Mouse (Mus musculus): Measurements from ENCODE around the gene 4930503B20Rik. TPM values are rescaled to one million over a fixed set of nuclear protein-coding genes. Genes with fewer than 3 reads are reported as not detected.

4930503B20Rik gene
- total RNA-seq, 2 experiments from 2014 or later = not detected

DNA sequence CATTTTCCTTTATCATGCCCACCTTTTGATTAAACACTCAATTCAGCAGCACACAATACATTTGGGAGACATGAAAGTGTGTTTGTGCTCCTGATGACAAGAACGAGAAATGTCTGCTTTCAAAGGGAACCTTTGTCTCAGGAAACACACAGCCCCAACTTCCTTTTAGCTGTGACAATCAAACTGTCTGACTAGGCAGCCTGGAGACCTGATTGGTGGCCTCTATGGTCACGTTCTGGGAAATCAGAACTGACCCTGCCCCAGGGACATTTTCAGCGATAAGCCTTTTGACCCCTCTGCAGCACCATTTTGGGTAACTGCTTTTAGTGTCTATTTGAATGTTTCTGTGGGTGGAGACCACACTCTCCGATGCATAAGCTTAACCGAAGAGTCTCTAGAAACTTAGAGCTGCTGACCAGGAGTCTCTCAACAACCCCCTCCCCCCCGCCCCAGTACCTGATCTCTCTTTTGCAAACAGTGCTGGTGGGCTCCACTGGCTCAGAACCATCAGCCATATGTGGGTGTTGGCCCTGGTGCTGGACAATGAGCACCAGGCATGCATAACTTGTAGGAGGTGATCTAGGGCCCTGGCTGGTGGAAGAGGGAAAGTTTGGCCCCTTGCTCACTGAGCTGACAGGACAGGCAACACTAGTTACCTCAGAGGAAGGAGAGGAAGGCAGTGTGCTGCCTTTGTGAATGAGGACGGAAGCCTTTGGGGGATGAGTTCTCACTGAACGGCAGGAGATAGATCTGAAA, 22.7 kb downstream of the 4930503B20Rik start:
- no peak for DNase-seq (ENCODE audit: low spot score in 2 of 2)
- no peak for TF ChIP-seq CTCF (conservative IDR thresholded peaks at IDR 0.05)
- Histone ChIP-seq H3K27ac (no peak overlapping the region), H3K4me3 (no peak overlapping the region)

- Histone ChIP-seq H3K4me3 (no peak overlapping the region), H3K27ac (no peak overlapping the region)
- no peak for TF ChIP-seq CTCF (conservative IDR thresholded peaks at IDR 0.05)
- peak in 1 of 2 experiments; percentile 19 for DNase-seq (ENCODE audit: low spot score in 2 of 2)
Measured at GRCm38 (mm10) chr3:146625766-146626165, 25.4 kb downstream of the 4930503B20Rik start.

GRCm38 (mm10) chr3:146621966-146622365, 29.2 kb downstream of the 4930503B20Rik start:
- TF ChIP-seq CTCF (conservative IDR thresholded peaks at IDR 0.05) = no peak
- DNase-seq (ENCODE audit: low spot score in 2 of 2) = no peak
- H3K27ac ChIP-seq = no peak overlapping the region
- no peak overlapping the region for H3K4me3 ChIP-seq

DNA sequence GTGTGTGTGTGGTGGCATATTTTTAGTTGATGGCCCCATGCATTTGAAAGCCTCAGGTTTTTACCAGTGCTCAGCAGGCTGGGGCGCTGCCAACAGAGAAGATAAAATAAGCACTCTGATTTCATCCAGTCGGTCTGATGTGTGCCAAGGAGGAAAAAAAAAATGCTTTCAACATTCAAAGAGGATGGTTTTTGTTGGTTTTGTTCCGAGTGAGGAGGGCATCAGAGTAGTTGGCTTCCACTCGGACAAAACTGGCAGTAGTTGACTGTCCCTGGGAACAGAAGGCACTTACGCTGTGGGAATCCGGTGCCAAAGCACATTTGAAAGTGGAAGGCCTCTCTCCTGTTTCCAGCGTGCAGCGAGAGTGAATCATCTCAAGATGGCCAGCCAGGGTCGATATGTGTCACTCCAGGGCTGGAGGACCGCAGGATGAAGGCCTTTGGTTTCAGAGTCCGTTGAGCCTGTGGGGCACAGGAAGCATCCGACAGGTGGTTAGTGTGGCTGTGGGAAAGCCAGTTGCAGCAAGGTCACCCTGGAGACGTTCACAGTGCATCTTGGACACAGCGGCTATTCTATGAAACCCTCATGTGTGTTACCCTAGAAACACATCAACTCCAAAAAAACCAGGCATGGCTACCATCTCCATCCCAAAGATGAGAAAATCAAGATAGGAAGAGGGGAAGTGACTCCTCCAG, 30.4 kb downstream of the 4930503B20Rik start:
- peak; percentile 62 to 80 for DNase-seq (ENCODE audit: low spot score in 2 of 2)
- H3K27ac ChIP-seq = peak overlapping the region; percentile 82
- TF ChIP-seq CTCF (conservative IDR thresholded peaks at IDR 0.05) = no peak
- no peak overlapping the region; the same call in 1 of the 2 replicates for H3K4me3 ChIP-seq

DNA sequence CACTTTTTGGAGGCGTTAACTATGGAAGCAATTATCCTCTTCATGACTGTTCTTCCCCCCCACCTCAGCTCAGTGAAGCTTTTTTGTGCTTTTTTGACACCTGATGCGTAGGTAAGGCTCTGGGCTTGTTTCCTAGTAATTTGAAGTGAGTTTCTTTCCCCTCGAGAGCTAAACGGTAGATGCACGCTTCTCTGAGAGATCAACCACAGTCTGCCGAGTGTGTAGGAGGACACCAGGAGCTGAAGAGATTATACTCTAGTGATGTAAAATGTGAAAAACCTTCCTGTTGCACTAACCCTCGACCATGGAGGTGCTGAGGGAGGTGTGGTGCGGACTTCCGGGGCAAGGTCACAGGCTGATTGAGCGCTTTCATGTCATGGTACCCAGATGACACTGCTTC, 31.0 kb downstream of the 4930503B20Rik start:
- no peak overlapping the region; the same call in 1 of the 2 replicates for H3K4me3 ChIP-seq
- DNase-seq (ENCODE audit: low spot score in 2 of 2) = peak; percentile 23 to 41
- peak overlapping the region; percentile 82 for H3K27ac ChIP-seq
- no peak for TF ChIP-seq CTCF (conservative IDR thresholded peaks at IDR 0.05)

DNA sequence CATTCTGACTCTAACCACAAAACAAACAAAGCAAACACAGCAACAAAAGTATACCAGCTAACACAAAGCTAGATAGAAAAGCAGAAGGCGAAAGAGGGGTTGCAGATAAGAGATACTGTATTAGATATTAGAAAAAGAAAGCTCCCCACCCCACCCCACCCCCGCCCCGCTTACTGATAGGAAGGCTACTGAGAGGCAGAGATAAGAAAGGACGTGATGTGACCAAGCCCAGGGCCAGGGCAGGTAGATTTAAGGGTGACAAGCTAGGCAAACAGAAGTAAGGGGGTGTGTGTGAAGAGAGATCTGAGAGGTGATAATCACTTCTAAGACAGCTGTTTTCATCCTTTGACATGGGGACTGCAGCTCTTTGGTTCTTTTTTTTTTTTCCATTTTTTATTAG, 32.8 kb downstream of the 4930503B20Rik start:
- Histone ChIP-seq H3K4me3 (no peak overlapping the region), H3K27ac (no peak overlapping the region)
- DNase-seq (ENCODE audit: low spot score in 2 of 2) = no peak
- no peak for TF ChIP-seq CTCF (conservative IDR thresholded peaks at IDR 0.05)

DNA sequence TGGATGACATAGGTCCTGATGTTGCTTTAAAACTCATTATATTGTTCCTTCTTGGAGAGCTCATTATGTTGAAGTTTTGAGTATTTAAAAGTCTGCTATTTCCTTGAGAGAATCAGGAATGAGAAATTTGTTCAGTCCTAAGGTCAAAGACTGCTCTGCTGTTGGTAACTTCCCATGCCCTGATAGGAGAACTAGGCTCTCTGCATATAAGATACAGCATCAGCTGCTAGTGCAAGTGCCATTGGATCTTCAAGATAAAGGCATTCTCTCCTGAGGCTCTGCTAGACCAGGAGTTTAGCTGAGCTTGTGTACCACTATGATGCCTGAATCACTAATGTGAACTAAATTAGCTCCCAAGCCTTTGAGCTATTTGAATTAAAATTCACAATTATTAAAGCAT, 33.2 kb downstream of the 4930503B20Rik start:
- DNase-seq (ENCODE audit: low spot score in 2 of 2) = no peak
- TF ChIP-seq CTCF (conservative IDR thresholded peaks at IDR 0.05) = no peak
- Histone ChIP-seq H3K27ac (no peak overlapping the region), H3K4me3 (no peak overlapping the region)

DNA sequence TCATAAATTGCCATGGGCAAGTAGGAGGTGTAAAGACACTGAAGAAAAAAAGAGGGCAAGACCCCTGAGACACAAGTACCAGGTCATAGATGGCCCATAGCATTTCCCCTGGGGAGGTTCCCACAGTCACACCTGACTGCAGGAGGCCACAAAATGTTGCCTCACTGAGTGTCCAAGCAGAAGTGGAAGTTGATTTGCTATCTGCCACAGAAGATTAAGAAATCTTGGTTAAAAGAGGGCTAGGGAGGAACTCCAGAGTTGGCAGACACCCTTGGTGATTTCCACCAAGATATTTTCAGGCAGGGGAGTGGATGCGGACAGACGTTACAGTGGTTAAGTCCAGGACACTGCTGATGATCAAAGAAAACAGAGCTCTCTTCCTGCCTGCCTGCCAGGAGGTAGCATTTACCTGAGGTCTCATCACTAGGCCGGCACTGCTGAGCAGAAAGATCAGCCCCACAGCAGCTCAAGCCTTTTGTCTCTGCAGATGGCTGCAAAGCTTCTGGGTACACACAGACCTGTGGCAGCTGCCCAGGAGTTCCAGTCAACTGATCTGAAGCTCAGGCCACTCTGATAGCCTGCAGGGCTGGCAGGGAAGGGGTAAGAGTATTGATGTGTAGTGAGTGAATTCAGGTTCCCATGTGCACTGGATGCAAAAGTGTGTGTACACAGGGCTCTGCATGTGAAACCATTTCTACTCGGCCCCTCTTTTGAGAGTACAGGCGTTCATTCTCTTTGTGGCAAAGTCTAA, 34.4 kb downstream of the 4930503B20Rik start:
- Histone ChIP-seq H3K4me3 (no peak overlapping the region), H3K27ac (no peak overlapping the region)
- no peak for TF ChIP-seq CTCF (conservative IDR thresholded peaks at IDR 0.05)
- no peak for DNase-seq (ENCODE audit: low spot score in 2 of 2)

DNA sequence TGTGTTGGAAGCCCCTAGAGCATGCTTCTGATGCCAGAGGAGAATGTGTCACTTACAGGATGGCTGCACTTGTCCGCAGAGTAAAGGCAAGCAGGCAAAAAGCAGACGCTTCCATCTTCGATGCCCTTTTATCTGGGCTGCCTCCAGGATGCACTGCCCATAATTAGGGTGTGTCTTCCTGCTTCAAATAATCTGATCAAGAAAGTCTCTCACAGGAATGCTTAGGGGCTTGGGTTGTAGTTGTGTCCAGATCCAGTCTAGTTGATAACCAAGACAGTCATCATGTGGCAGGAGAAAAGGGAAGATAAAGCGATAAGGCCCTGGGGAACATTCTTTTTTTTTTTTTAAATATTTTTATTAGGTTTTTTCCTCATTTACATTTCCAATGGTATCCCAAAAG, 35.6 kb downstream of the 4930503B20Rik start, which contains the start of gene Dnase2b:
Gene Dnase2b, minus strand, starts transcription at position 101 of the 400 bp plus-strand sequence.
- Histone ChIP-seq H3K27ac (no peak within 1 kb of the TSS), H3K4me3 (no peak within 1 kb of the TSS)
- TF ChIP-seq CTCF (conservative IDR thresholded peaks at IDR 0.05) = no peak
- DNase-seq (ENCODE audit: low spot score in 2 of 2) = no peak

- no peak for TF ChIP-seq CTCF (conservative IDR thresholded peaks at IDR 0.05)
- no peak overlapping the region for H3K27ac ChIP-seq
- no peak for DNase-seq (ENCODE audit: low spot score in 2 of 2)
- H3K4me3 ChIP-seq = no peak overlapping the region
Measured at GRCm38 (mm10) chr3:146611821-146612220, 39.3 kb downstream of the 4930503B20Rik start.

GRCm38 (mm10) chr3:146611261-146611660, 39.9 kb downstream of the 4930503B20Rik start:
- Histone ChIP-seq H3K27ac (no peak overlapping the region), H3K4me3 (no peak overlapping the region)
- no peak for TF ChIP-seq CTCF (conservative IDR thresholded peaks at IDR 0.05)
- DNase-seq (ENCODE audit: low spot score in 2 of 2) = no peak

- peak in 1 of 2 experiments; percentile 4 for DNase-seq (ENCODE audit: low spot score in 2 of 2)
- TF ChIP-seq CTCF (conservative IDR thresholded peaks at IDR 0.05) = no peak
- no peak overlapping the region for H3K4me3 ChIP-seq
- no peak overlapping the region for H3K27ac ChIP-seq
Measured at GRCm38 (mm10) chr3:146610322-146610721, 40.8 kb downstream of the 4930503B20Rik start.

GRCm38 (mm10) chr3:146607368-146607767, 43.7 kb downstream of the 4930503B20Rik start:
- TF ChIP-seq CTCF (conservative IDR thresholded peaks at IDR 0.05) = no peak
- DNase-seq (ENCODE audit: low spot score in 2 of 2) = peak in 1 of 2 experiments; percentile 78
- Histone ChIP-seq H3K4me3 (no peak overlapping the region), H3K27ac (no peak overlapping the region)
